Mouse (Mus musculus) megakaryocyte-erythroid progenitor cell, adult 5 weeks (primary cell): ENCODE measurements around the gene Styx. TPM values are rescaled to one million over a fixed set of nuclear protein-coding genes. Genes with fewer than 3 reads are reported as not detected.

Source experiments
- polyA plus RNA-seq: library from polyadenylated mRNA; stranded (reverse); fragments of >175 nt; gene quantifications from 2 replicates; pipeline ENCODE4 v1.2.3, GENCODE M21; 2012

The Styx gene
- polyA plus RNA-seq = 146 and 169 TPM in 2 replicates

DNA sequence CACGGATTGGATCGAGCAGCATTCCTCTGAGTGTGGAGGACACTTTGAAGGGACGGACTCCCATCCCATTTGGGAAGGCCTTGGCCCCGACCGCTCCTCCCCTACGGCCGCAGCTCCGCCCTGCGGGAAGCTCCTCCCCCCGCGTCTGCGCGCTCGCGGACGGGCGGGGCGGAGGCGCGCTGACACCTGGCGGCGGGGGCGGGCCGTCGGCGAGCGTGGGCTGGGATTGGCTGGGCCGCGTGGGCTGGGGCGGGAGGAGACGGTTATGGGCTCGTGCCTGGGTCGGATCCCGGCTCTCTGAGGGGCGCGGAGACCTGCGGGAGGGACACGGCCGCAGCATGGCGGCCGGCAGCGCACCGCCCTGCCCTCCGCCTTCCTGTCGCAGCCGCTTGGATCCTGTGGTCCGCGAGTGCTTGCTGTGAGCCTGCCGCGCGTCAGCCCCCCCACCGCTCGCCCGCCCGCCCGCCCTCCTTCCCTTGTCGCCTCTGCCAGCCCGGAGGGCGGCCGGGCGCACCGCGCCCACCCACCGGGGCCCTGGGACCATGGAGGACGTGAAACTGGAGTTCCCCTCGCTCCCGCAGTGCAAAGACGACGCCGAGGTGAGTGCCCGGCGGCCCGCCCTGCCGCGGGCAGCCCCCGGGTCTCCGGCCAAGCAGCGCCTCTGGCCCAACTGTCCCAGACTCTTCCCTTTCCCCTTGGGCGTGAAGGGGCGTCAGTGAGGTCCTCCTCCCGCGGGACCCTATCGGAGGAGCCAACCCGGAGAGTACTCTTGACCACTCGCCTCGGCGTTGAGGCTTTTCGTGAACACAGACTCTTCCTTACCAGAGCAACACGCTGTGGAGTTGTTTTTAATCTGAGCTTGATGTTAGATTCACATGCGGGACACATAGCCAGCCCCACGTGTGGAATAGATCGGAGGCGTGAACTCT lies at the start of gene Styx:
Styx (plus strand) TSS at position 163 of the 929 bp plus-strand sequence.

DNA sequence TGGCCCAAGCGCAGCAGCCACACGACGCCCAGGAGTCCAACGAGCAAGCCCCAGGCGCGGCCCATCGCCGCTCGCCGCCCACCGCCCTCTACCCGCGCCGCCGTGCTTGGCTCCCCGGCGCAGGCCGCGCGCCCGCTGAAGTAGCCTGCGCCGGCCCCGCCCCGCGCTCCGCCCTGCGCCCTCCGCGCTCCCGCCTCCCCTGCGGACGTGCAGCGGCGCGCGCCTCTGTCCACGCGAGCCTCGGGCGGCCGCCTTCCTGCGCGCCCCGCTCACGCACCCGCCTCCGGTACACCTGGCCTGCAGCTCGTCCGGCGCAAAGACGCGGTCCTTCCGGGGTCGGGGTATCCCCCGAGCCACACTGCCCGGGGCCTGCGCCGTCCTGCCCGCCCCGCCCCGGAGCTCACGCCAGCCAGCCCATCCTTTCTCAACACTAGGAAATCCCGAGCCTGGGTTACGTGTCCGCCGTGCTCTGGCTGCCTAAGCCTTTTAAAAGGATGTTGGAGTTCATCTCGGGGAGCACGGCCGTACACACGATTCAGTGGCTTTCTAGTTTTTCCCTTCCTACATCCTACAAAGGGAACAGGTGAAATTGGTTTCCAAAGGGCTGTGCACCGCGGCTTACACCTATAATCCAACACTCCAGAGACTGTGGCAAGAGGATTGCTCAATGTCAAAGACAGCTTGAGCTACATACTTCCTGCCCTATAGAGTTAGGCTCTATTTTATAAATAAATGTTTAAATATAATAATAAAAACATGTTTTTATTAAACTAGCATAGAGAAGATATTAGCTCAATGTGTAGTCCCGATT lies 32.3 kb upstream of the Styx start, which contains the start of gene Ero1l:
Ero1l (minus strand) TSS at position 346 of the 811 bp plus-strand sequence.

DNA sequence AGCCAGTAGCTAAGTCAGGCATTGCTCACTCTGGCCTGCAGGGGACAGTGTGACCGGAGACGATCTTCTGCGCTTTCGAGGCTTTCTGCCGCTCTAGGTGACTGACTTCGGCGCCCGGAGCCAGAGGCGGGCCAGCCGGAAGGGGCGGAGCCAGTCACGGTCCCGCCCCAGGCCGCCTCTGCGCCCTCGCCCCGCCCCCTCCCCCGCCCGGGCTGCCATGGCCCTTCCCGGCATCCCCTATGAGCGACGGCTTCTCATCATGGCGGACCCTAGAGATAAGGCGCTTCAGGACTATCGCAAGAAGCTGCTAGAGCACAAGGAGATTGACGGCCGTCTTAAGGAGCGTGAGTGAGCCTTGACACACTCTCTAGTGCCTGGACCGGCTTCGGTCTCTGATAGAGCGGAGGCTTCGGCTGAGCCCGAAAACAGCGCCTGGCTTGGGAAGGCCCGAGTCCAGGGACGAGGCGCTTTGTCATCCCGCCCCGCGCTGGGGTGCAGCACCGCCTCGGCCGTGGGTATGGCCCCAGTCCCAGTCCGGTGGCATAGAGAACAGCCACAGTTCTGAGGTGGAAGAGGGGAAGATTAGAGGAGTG lies 21.2 kb upstream of the Styx start, which contains the start of gene Psmc6:
Psmc6 (plus strand) TSS at position 200 of the 593 bp plus-strand sequence.

DNA sequence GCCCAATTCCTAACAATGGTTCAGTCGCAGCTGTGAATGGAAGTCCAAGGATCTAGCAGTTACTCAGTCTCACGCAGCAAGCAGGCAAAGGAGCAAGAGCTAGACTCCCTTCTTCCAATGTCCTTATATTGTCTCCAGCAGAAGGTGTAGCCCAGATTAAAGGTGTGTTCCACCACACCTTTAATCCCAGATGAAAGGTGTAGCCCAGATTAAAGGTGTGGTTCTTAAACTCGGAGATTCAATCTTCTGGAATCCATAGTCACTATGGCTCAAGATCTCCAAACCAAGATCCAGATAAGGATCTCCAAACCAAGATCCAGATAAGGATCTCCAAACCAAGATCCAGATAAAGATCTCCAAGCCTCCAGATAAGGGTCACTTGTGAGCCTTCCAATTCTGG lies 53.9 kb downstream of the Styx start, which contains the start of gene Gnpnat1:
Gnpnat1 (minus strand) TSS at position 101 of the 400 bp plus-strand sequence.

Other genes starting within 250 kb of the Styx start
- gene Gpr137c, start 131.4 kb upstream of the Styx start, polyA plus RNA-seq = 1.6 and 1.8 TPM in 2 replicates
- 2.9 and 4.0 TPM in 2 replicates for gene Txndc16, start 130.8 kb upstream of the Styx start, polyA plus RNA-seq
- gene Ero1l, start 32.3 kb upstream of the Styx start, polyA plus RNA-seq = 4.5 and 7.3 TPM in 2 replicates
- gene Psmc6, start 21.3 kb upstream of the Styx start, polyA plus RNA-seq = 5.2 and 5.4 TPM in 2 replicates
- gene Gnpnat1, start 53.8 kb downstream of the Styx start, polyA plus RNA-seq = 8.6 and 10.4 TPM in 2 replicates
- 0.02 TPM in 1 of 2 replicates, not detected in the other for gene Fermt2, start 179.0 kb downstream of the Styx start, polyA plus RNA-seq